Mouse (Mus musculus) neutrophil, adult 65 days (primary cell): ENCODE results near the gene Scn3b. TPM values are rescaled to one million over a fixed set of nuclear protein-coding genes. Genes with fewer than 3 reads are reported as not detected.

ENCODE experiments used
- total RNA-seq: library from RNA; stranded (reverse); gene quantifications from 2 replicates; pipeline ENCODE4 v1.2.4, GENCODE M21; 2023

The Scn3b gene
- not detected in 2 replicates for total RNA-seq

DNA sequence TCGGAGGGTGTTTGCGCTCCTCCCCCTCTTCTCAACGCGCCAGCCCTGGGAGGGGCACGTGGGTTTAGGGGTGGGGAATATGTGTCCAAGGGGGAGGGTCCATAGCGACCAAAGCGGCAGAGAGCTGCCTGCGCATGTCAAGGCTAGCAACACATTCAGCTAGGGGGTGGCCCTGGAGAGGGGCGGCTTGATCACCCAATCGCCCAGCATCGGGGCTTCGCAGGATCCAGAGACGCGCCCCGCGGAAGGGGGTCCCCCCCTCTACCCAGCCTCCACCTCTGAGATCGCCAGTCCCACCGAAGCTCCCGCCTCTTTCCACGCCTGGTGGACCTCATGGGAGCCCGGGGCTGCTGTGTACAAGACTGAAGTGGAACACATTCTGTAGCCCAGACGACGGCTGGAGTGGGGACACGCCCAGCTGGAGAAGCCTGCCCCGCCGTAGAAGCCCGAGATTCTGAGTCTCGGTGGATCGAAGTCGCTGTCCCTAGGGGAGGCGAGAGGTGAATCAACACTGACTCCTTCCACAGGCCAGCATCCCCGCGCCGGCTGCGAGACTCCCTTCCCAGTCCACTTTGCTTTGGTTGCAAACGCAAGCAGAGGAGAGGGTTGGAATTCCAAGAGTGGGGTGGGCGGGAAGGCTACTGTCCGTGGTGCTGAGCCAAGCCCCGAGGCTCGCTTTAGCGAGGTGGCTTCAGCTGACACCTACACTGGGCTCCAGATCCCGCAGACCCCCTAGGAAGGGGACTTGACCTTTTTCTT, at the start of gene Scn3b:
Gene Scn3b, plus strand, starts transcription at position 115 of the 759 bp plus-strand sequence.

Other genes with a start within 250 kb of the Scn3b start
- not detected in 2 replicates for gene Olfr981, start 247.8 kb upstream of the Scn3b start, total RNA-seq
- gene Olfr982, start 195.4 kb upstream of the Scn3b start, total RNA-seq, result not detected in 2 replicates
- gene Olfr983, start 175.6 kb upstream of the Scn3b start, total RNA-seq, result not detected in 2 replicates
- gene Olfr984, start 155.0 kb upstream of the Scn3b start, total RNA-seq, result 0.28 TPM in 1 of 2 replicates, not detected in the other
- gene Olfr985, start 139.0 kb upstream of the Scn3b start, total RNA-seq, result not detected in 2 replicates
- not detected in 2 replicates for gene Tmem225, start 121.1 kb upstream of the Scn3b start, total RNA-seq
- not detected in 2 replicates for gene Olfr986, start 88.3 kb upstream of the Scn3b start, total RNA-seq
- gene Zfp202, start 76.9 kb upstream of the Scn3b start, total RNA-seq, result 0.29 and 0.76 TPM in 2 replicates